Mouse (Mus musculus) lung, adult 2 months (tissue): ENCODE results near the gene Pde4d.

Experiments
- CTCF ChIP-seq: fragments of 200-500 bp; IDR thresholded peaks from 2 replicates; pipeline ENCODE4 v1.5.1; 2011; ENCODE audit warnings: mild to moderate bottlenecking, low read length, control low read depth; ENCODE audit not compliant: insufficient read depth
- POLR2A ChIP-seq: fragments of 200-500 bp; IDR thresholded peaks from 2 replicates; pipeline ENCODE4 v1.6.1; 2011; ENCODE audit warnings: low read depth, mild to moderate bottlenecking, control low read depth, low read length, borderline replicate concordance; ENCODE audit errors: extremely low read depth

DNA sequence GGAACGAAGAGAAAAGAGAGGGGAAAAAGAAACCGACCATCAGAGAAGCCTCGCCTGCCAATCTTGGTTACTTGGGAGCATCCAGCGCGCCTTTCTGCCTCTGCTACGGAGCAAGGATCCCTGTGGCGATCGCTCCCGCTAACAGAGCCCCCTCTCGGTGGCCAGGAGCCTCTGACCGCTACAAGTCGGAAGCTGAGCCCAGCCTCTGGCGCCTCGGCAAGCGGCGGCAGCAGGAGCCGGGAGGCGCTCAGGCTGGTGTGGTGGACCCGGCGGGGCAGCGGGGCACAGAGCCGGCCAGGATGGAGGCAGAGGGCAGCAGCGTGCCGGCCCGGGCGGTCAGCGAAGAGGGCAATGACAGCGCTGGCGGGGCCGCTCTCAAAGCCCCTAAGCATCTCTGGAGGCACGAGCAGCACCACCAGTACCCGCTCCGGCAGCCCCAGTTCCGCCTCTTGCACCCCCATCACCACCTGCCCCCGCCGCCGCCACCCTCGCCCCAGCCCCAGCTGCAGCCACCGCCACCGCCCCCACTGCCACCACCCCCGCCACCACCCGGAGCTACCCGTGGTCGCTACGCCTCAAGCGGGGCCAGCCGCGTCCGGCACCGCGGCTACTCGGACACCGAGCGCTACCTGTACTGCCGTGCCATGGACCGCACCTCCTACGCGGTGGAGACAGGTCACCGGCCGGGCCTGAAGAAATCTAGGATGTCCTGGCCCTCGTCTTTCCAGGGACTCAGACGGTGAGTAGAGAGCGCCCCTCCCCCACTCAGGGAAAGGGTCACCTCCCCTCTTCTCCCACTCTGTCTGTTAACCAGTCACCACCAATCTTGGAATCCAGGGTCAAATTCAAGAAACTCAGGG lies 666.8 kb downstream of the Pde4d start:
- TF ChIP-seq POLR2A, result no peak
- TF ChIP-seq CTCF, result no peak
